Mouse (Mus musculus): ENCODE results near the gene Gm47995. TPM values are rescaled to one million over a fixed set of nuclear protein-coding genes. Genes with fewer than 3 reads are reported as not detected.
"Not testable (repeated sequence)": the region's sequence is repeated elsewhere in the genome, so short reads cannot be mapped to it uniquely, and the experiment has no call there.

Gene Gm47995
- total RNA-seq, 2 experiments from 2014 or later: not detected

DNA sequence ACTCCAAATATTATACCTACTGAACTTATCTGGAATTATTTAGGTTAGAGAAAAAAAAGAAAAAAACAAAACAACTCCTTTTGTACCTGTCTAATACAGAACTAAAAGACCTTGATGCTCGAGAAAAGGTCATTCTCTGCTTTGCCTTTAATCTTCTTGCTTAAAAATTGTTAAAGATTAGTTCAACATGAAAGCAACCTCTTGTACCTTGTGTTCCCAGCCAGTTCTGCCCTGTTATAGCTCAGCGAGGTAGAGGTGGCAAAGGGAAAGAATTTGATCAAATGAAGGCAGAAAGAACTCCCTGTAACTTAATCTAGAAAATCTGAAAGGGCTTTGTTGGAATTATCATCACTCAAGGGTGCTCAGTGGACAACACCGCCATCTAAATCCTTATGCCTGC, 12.1 kb upstream of the Gm47995 start:
- DNase-seq (ENCODE audit: low spot score in 2 of 2): not testable (repeated sequence)

- not testable (repeated sequence) for DNase-seq (ENCODE audit: low spot score in 2 of 2)
Observed at GRCm38 (mm10) chr1:151186879-151187424, 11.3 kb upstream of the Gm47995 start.

DNA sequence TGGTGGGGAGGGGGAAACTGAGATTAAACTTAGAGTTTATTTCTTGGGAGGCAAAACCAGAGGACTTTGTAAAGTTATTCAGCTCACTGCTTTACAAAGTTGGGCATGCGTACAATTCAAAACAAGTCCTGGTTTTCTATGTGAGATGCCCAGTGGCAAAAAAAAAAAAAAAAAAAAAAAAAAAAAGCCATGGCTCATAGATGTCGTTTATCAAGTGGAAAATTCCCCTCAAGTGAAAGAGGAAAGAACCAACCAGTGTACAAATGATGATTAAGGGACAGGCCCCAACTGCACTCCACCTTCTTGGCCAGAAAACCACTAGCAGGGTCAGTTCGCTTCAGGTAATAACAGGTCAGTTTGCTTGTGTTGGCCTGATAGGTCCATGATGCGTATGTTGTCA, 9.8 kb upstream of the Gm47995 start:
- DNase-seq (ENCODE audit: low spot score in 2 of 2): no peak

DNA sequence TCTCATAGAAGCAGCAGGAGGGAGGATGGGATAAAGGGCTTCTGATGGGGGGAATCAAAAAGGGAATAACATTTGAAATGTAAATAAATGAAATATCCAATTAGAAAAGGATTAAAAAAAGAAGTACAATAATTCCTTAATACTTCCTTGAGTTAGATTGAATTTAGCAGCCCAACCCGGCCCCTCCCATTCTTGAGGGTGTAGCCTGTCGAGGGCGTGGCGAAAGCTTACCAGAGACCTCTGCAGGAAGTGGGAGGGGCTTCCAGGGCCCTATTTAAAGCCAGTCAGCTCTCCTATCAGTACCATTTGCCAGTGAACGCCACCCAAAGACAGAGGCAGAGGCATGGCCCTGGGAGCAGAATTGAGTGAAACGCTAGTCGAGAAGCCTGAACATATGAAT, 6.2 kb upstream of the Gm47995 start, which contains the start of gene Gm8947:
Gene Gm8947, plus strand, starts transcription at position 302 of the 400 bp plus-strand sequence.
- not testable (repeated sequence) for DNase-seq (ENCODE audit: low spot score in 2 of 2)

DNA sequence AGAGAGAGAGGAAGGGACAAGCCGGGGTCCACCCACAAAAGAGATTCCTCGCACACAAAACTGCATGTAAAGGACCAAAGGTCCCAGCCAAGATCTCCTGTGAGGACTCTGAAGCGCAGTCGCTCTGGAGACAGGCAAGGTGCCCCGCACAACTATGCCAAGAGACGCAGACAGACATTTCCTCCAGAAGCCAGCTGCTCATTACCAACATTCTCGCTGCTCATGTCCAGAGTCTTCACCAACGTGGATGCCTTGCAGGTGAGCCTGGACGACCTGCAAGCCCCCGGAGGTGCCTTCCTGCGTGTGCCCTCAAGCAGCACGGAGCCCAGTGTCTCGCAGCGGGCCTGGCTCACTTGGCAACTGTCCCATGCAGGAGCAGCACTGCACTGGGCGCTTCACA, 5.5 kb upstream of the Gm47995 start:
- DNase-seq (ENCODE audit: low spot score in 2 of 2): not testable (repeated sequence)

GRCm38 (mm10) chr1:151195986-151196385, 2.3 kb upstream of the Gm47995 start:
- not testable (repeated sequence) for DNase-seq (ENCODE audit: low spot score in 2 of 2)

GRCm38 (mm10) chr1:151196690-151197089, 1.6 kb upstream of the Gm47995 start:
- not testable (repeated sequence) for DNase-seq (ENCODE audit: low spot score in 2 of 2)

GRCm38 (mm10) chr1:151200620-151201019, 2.4 kb downstream of the Gm47995 start:
- DNase-seq (ENCODE audit: low spot score in 2 of 2): not testable (repeated sequence)

DNA sequence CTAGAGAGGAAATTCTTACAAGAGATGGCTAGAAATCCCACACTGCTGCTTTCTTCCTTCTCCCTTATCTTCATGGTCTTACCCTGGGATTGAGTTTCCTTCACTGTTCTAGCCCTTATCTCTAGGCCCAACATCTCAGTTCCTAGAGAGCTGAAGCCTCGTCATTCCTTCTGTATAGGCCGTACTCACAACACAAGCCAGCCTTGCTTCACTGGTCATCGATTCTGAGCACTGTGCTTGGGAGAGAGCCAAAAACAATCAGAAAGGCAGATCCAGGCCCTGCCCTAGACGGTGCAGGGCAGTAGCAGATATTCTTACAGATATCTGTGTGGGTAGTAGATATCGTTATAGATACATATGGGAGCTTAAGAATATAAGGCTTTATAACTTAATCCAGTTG, 4.5 kb downstream of the Gm47995 start:
- DNase-seq (ENCODE audit: low spot score in 2 of 2): not testable (repeated sequence)

GRCm38 (mm10) chr1:151203818-151204217, 5.6 kb downstream of the Gm47995 start, which contains the start of gene 3110040M04Rik:
Gene 3110040M04Rik (plus strand): TSS chr1:151204121.
- DNase-seq (ENCODE audit: low spot score in 2 of 2): not testable (repeated sequence)

- not testable (repeated sequence) for DNase-seq (ENCODE audit: low spot score in 2 of 2)
Observed at GRCm38 (mm10) chr1:151208493-151208892, 10.2 kb downstream of the Gm47995 start.

- DNase-seq (ENCODE audit: low spot score in 2 of 2): not testable (repeated sequence)
Observed at GRCm38 (mm10) chr1:151208944-151209343, 10.7 kb downstream of the Gm47995 start.

GRCm38 (mm10) chr1:151209824-151210355, 11.6 kb downstream of the Gm47995 start, which contains the start of gene Gm47996:
Gene Gm47996 (plus strand): TSS chr1:151210131.
- DNase-seq (ENCODE audit: low spot score in 2 of 2): not testable (repeated sequence)

DNA sequence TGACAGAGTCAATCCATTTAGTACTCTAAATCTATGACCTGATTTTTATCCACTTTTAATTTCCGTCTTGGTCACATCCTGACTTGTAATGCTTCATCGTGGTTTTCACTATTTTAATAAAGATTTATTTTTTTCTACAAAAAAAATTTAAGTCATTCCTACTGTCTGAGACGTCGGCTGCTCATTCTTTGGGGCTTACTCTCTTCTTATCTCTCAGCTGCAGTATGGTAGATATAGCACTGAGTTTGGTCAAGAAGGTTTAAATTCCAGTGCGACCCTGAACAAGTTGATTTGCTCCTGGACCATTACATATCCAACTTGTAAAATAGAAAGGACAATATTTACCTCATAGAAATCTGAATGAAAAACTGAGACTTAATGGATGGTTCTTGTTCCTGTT, 13.4 kb downstream of the Gm47995 start:
- not testable (repeated sequence) for DNase-seq (ENCODE audit: low spot score in 2 of 2)

DNA sequence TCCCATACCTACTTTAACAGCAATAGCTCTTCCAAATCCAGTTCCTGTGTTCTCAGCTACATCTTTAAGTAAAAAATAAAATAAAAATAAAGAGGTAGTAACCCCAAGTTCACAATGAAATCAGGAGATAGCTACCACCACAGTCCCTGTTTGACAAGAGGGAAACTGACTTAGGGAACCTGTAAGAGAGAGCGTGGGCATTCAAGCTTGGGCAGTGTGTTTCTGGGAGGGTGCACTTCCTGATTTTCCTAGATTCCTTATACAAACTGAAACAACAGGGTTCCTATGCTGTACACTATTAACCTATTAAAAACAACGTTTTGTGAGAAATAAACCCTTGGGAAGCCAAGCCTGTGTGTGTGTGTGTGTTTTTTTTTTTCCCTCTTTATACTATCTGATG, 16.6 kb downstream of the Gm47995 start:
- DNase-seq (ENCODE audit: low spot score in 2 of 2): no peak

DNA sequence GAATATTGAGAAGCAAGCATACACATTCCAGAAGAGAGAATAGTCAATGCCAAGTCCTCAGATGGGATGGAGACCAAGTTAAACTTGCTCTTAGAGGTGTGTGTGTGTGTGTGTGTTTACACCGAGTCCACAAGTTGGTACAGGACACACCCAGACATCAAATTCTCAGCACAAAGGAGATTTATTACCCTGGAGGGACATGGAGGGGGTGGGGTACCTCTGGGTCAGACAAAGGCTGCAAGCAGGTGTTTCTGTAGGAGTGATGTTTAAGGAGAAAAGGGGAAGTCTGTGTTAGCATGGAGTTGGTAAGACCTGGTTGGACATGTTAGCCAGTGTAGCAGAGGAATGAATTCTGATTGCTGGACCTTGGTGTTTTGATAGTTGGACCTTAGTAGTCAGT, 17.7 kb downstream of the Gm47995 start:
- DNase-seq (ENCODE audit: low spot score in 2 of 2): no peak

DNA sequence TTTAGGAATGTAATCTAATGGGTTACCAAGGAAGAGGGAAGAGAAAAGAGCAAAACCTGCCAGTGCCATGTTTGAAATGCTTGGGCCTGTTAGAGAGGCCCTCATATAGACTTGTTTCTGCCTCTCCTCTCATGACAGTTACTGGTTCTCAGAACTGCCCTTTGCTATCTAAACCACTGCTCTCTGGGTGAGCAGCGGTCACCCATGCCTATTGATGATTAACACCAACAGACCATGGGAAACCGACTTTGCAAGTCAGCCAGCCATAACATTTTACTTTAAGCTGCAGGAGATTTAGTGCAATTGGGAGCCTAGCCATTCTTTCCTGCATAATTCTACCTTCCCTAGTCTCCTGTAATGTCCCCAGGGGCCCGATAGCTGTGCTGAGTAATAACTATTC, 18.2 kb downstream of the Gm47995 start:
- DNase-seq (ENCODE audit: low spot score in 2 of 2): no peak

GRCm38 (mm10) chr1:151219045-151219444, 20.8 kb downstream of the Gm47995 start:
- no peak for DNase-seq (ENCODE audit: low spot score in 2 of 2)

DNA sequence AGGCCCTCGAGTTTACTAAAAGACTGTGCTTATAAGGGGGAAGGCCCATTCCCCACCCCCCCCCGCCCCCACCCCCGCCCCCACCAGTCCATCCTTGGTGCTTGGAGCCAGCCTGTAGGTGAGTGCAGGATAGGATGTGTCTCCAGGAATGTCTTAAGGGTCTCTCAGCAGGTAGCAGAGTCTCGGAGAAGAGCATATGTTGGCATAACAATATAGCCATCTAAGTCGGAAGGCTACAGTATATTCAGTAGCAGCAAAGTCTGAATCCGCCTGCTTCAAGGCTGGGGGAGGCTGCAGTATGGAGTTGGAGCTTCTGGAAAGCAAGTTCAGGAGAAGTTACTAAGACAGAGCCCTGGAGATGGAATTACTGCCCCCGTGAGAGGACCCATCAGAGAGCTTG, 21.9 kb downstream of the Gm47995 start:
- DNase-seq (ENCODE audit: low spot score in 2 of 2): no peak

GRCm38 (mm10) chr1:151222561-151223267, 24.5 kb downstream of the Gm47995 start:
- no peak for DNase-seq (ENCODE audit: low spot score in 2 of 2)

DNA sequence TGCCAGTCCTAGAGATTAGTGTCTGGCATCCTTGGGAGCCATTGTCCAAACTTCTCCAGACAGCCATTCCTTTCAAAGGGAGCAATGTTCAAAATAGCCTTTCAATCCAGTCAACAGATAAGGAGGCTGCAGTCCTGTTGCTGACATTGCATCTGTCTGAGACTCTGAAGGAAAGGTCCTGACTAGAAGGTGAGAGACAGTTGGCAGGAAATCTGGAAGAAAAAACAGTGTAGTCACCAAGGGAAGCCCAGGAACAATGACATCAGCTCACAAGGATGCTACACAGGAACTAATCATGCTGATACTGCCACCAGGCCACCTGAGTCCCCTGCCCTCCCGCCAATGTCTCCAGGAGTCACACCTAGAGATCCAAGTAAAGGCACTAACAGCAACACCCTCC, 25.1 kb downstream of the Gm47995 start:
- DNase-seq (ENCODE audit: low spot score in 2 of 2): no peak

DNA sequence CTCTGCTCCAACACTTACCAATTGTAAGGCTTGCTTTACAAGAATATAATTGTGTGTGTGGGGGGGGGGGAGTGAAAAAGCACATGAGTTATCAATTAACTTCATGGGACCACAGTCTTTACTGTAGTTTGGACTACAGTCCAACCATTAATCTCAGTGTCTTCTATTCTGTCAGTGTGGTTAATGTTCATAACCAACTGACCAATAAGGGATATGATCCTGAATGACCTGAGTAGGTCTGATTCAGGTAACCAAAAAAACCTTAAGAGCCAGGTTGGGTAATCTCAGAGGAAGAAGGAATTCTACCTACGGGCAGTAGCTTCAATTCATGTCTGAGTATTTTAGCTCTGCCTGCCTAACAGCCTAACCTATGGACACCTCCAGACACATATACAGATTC, 26.3 kb downstream of the Gm47995 start:
- DNase-seq (ENCODE audit: low spot score in 2 of 2): no peak
